ENCODE assay signal across 18 mouse cellular contexts in the genomic region with DNA sequence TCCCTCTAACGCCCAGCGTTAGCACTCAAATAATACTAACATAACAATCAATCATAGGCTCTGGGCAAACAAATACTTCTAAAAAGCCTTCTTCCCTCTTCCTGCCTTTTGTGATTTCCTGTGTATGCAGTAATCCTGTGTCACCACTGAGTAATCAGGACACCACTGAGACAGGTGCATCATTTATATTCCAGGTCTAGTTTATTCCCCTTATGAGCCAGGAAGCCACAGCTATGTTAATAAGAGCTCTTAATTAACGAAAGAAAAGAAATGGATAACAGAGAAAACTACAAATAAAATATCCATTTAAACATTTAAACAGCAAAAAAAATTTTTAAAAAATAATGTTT.
DNase-seq lines count a peak whose midpoint lies in the region; ATAC-seq and TF ChIP-seq lines count a peak whose summit lies in the region.
"Had no signal": no experiment of that assay in that cellular context is flagged by ENCODE, and none has a peak within 500 bp of the region (broad histone marks: within the 10 kb centered on the region; RNA-seq: fewer than 3 reads in every experiment).

No protein-coding gene starts in this region.

- no peaks in the 10 kb centered on the region for H3K36me3 ChIP-seq in forebrain, embryonic 15.5 days
- peaks cover 3% of the 10 kb centered on the region; the same call in 1 of the 2 replicates for H3K36me3 ChIP-seq in forebrain, embryonic 11.5 days (ENCODE audit: control insufficient read depth, insufficient read depth, low read length)
- no peaks in the 10 kb centered on the region for H3K36me3 ChIP-seq in hindbrain, postnatal 0 days (ENCODE audit: insufficient read depth, low read length)
- H3K36me3 ChIP-seq in hindbrain, embryonic 12.5 days: peaks cover 15% of the 10 kb centered on the region
- no peaks in the 10 kb centered on the region for H3K36me3 ChIP-seq in C2C12 (ENCODE audit: control insufficient read depth, insufficient read depth)
- no peaks in the 10 kb centered on the region for H3K36me3 ChIP-seq in heart, embryonic 10.5 days
- H3K36me3 ChIP-seq: G1E; heart, embryonic 15.5 days; kidney, embryonic 15.5 days had no signal

- WGBS in forebrain, embryonic 15.5 days: 76% methylated on average over 3 of the region's 3 CpGs
- 80% methylated on average over 3 of the region's 3 CpGs for WGBS in forebrain, embryonic 11.5 days
- WGBS in hindbrain, postnatal 0 days: 75% methylated on average over 3 of the region's 3 CpGs
- 83% methylated on average over 3 of the region's 3 CpGs for WGBS in hindbrain, embryonic 12.5 days
- 71% methylated on average over 3 of the region's 3 CpGs for WGBS in heart, embryonic 10.5 days

- H3K27me3 ChIP-seq in forebrain, embryonic 15.5 days: no peaks in the 10 kb centered on the region
- no peaks in the 10 kb centered on the region for H3K27me3 ChIP-seq in forebrain, embryonic 11.5 days (ENCODE audit: control insufficient read depth, insufficient read depth, low read length)
- H3K27me3 ChIP-seq in hindbrain, postnatal 0 days (ENCODE audit: insufficient read depth, low read length): no peaks in the 10 kb centered on the region
- H3K27me3 ChIP-seq in hindbrain, embryonic 12.5 days: no peaks in the 10 kb centered on the region
- no peaks in the 10 kb centered on the region for H3K27me3 ChIP-seq in C2C12 (ENCODE audit: control insufficient read depth, insufficient read depth, insufficient read length)
- H3K27me3 ChIP-seq in heart, embryonic 10.5 days (ENCODE audit: insufficient read depth, poor library complexity, severe bottlenecking): no peaks in the 10 kb centered on the region
- H3K27me3 ChIP-seq: forebrain, embryonic 12.5 days; heart, embryonic 15.5 days; kidney, embryonic 15.5 days had no signal

- no peak overlapping the region for H3ac ChIP-seq in C2C12 (ENCODE audit: control insufficient read depth, insufficient read length, low read depth)

- ATAC-seq in forebrain, embryonic 15.5 days (replicated peaks): no peak
- no peak for ATAC-seq in forebrain, embryonic 11.5 days (replicated peaks; ENCODE audit: low FRiP score)
- ATAC-seq in hindbrain, postnatal 0 days: no peak
- no peak for ATAC-seq in hindbrain, embryonic 12.5 days (ENCODE audit: low FRiP score)
- ATAC-seq: intestine, embryonic 16.5 days had no signal

- no peak overlapping the region for H3K4me2 ChIP-seq in forebrain, embryonic 15.5 days (replicated peaks)
- H3K4me2 ChIP-seq in forebrain, embryonic 11.5 days (ENCODE audit: low read depth, low read length, severe bottlenecking): no peak overlapping the region
- no peak overlapping the region for H3K4me2 ChIP-seq in hindbrain, postnatal 0 days (ENCODE audit: low read depth, low read length)
- H3K4me2 ChIP-seq in hindbrain, embryonic 12.5 days (replicated peaks): no peak overlapping the region
- H3K4me2 ChIP-seq: forebrain, embryonic 12.5 days; heart, embryonic 11.5 days; heart, embryonic 15.5 days; kidney, embryonic 15.5 days had no signal

- H3K4me3 ChIP-seq in forebrain, embryonic 15.5 days: no peak overlapping the region
- no peak overlapping the region for H3K4me3 ChIP-seq in forebrain, embryonic 11.5 days (ENCODE audit: low read depth, low read length)
- H3K4me3 ChIP-seq in hindbrain, postnatal 0 days (ENCODE audit: low read length): no peak overlapping the region
- no peak overlapping the region for H3K4me3 ChIP-seq in hindbrain, embryonic 12.5 days
- H3K4me3 ChIP-seq in C2C12 (ENCODE audit: insufficient read depth, poor library complexity, severe bottlenecking): no peak overlapping the region
- no peak overlapping the region for H3K4me3 ChIP-seq in heart, embryonic 10.5 days
- H3K4me3 ChIP-seq: forebrain, embryonic 12.5 days; heart, embryonic 15.5 days; kidney, embryonic 15.5 days had no signal

- DNase-seq in forebrain, embryonic 11.5 days (ENCODE audit: low spot score): no peak
- DNase-seq in hindbrain, postnatal 0 days (ENCODE audit: low spot score): no peak
- DNase-seq in brain, adult 2 months (ENCODE audit: low read depth, low spot score): peak; percentile 54
- no peak for DNase-seq in heart, embryonic 10.5 days (ENCODE audit: low spot score)
- DNase-seq: adrenal gland, adult 8-10 months; gastrocnemius, postnatal 10 days; heart, adult 18-20 months; heart, postnatal 14 days had no signal

- TF ChIP-seq CTCF in hindbrain, postnatal 0 days (IDR thresholded peaks at IDR 0.05; ENCODE audit: low read depth): no peak
- TF ChIP-seq CTCF in C2C12 (IDR thresholded peaks at IDR 0.05; ENCODE audit: control insufficient read depth, insufficient read depth, insufficient read length): no peak

- no peaks in the 10 kb centered on the region for H3K9me3 ChIP-seq in forebrain, embryonic 15.5 days
- no peaks in the 10 kb centered on the region for H3K9me3 ChIP-seq in forebrain, embryonic 11.5 days (ENCODE audit: control insufficient read depth, low read length)
- no peaks in the 10 kb centered on the region for H3K9me3 ChIP-seq in hindbrain, postnatal 0 days (ENCODE audit: low read length)
- no peaks in the 10 kb centered on the region for H3K9me3 ChIP-seq in hindbrain, embryonic 12.5 days (replicated peaks)
- no peaks in the 10 kb centered on the region for H3K9me3 ChIP-seq in heart, embryonic 10.5 days
- H3K9me3 ChIP-seq: forebrain, embryonic 12.5 days; G1E; heart, embryonic 15.5 days; kidney, embryonic 15.5 days had no signal

- H3K9ac ChIP-seq in forebrain, embryonic 15.5 days (replicated peaks): no peak overlapping the region
- no peak overlapping the region for H3K9ac ChIP-seq in forebrain, embryonic 11.5 days (ENCODE audit: low read length)
- H3K9ac ChIP-seq in hindbrain, postnatal 0 days (replicated peaks; ENCODE audit: low read length): no peak overlapping the region
- H3K9ac ChIP-seq in hindbrain, embryonic 12.5 days: no peak overlapping the region
- H3K9ac ChIP-seq: forebrain, embryonic 12.5 days; forebrain, postnatal 0 days; heart, embryonic 15.5 days; kidney, embryonic 15.5 days had no signal

- H3K4me1 ChIP-seq in forebrain, embryonic 15.5 days: 0 out of 2 replicates have a peak, but pooled peaks cover 8% of the 10 kb centered on the region
- H3K4me1 ChIP-seq in forebrain, embryonic 11.5 days (replicated peaks; ENCODE audit: control insufficient read depth, insufficient read depth, low read length): no peaks in the 10 kb centered on the region
- H3K4me1 ChIP-seq in hindbrain, postnatal 0 days (ENCODE audit: insufficient read depth, low read length): no peaks in the 10 kb centered on the region
- no peaks in the 10 kb centered on the region for H3K4me1 ChIP-seq in hindbrain, embryonic 12.5 days
- H3K4me1 ChIP-seq in heart, embryonic 10.5 days: no peaks in the 10 kb centered on the region
- H3K4me1 ChIP-seq: kidney, embryonic 15.5 days had no signal

- no peaks in the 10 kb centered on the region for H3K79me3 ChIP-seq in C2C12 (ENCODE audit: low read depth)

- H3K79me2 ChIP-seq in C2C12 (ENCODE audit: control insufficient read depth, insufficient read depth): no peaks in the 10 kb centered on the region

- H3K27ac ChIP-seq in forebrain, embryonic 15.5 days (replicated peaks): peak overlapping the region; percentile 27; the same call in 1 of the 2 replicates
- H3K27ac ChIP-seq in forebrain, embryonic 11.5 days (ENCODE audit: low read depth, low read length): no peak overlapping the region
- H3K27ac ChIP-seq in hindbrain, postnatal 0 days: peak overlapping the region; percentile 52
- H3K27ac ChIP-seq in hindbrain, embryonic 12.5 days: no peak overlapping the region
- H3K27ac ChIP-seq in heart, embryonic 10.5 days: no peak overlapping the region
- H3K27ac ChIP-seq: forebrain, embryonic 12.5 days; heart, embryonic 15.5 days; kidney, embryonic 15.5 days had no signal

TF ChIP-seq in C2C12, 6 proteins besides CTCF, POLR2A, EP300 and RAD21:
- TF ChIP-seq MAX (IDR thresholded peaks at IDR 0.05) (no peak), CEBPB (IDR thresholded peaks at IDR 0.05; ENCODE audit: low read depth) (no peak), FOSL1 (IDR thresholded peaks at IDR 0.05; ENCODE audit: insufficient read depth, low read length, poor library complexity, severe bottlenecking) (no peak), USF1 (IDR thresholded peaks at IDR 0.05; ENCODE audit: low read depth) (no peak), MYOG (IDR thresholded peaks at IDR 0.05; ENCODE audit: control insufficient read depth, extremely low read depth, insufficient read length) (no peak), MYOD1 (IDR thresholded peaks at IDR 0.05; ENCODE audit: control insufficient read depth, insufficient read length, low read depth) (peak; percentile 31)

Comparison
In these comparisons a context has a peak if more than half of its experiments do, and no peak if none do; other contexts are left out.
1. H3K27ac ChIP-seq: peak in forebrain, embryonic 15.5 days (single experiment) and hindbrain, postnatal 0 days (single experiment); none in forebrain, embryonic 11.5 days (single experiment), hindbrain, embryonic 12.5 days (single experiment) and heart, embryonic 10.5 days (single experiment).